Mouse (Mus musculus) monocyte, adult 5-6 weeks (primary cell): ENCODE results near the gene Lsm14b. TPM values are rescaled to one million over a fixed set of nuclear protein-coding genes. Genes with fewer than 3 reads are reported as not detected.

ENCODE experiments used
- ATAC-seq: fragments of 153-309, 156-312 bp; replicated peaks from 2 replicates; pipeline ENCODE4 v1.8.0; 2017; ENCODE audit warnings: mild to moderate bottlenecking; ENCODE audit not compliant: low TSS enrichment, insufficient number of reproducible peaks, severe bottlenecking, poor library complexity, low FRiP score
- total RNA-seq: library from RNA; stranded (forward); fragments of 200-1000, 200-491, 200-594 nt; gene quantifications from 3 replicates; pipeline ENCODE4 v1.2.3, GENCODE M21; 2017

Lsm14b gene
- total RNA-seq: 38.6 to 53.9 TPM (median 53.4 TPM) in 3 replicates

DNA sequence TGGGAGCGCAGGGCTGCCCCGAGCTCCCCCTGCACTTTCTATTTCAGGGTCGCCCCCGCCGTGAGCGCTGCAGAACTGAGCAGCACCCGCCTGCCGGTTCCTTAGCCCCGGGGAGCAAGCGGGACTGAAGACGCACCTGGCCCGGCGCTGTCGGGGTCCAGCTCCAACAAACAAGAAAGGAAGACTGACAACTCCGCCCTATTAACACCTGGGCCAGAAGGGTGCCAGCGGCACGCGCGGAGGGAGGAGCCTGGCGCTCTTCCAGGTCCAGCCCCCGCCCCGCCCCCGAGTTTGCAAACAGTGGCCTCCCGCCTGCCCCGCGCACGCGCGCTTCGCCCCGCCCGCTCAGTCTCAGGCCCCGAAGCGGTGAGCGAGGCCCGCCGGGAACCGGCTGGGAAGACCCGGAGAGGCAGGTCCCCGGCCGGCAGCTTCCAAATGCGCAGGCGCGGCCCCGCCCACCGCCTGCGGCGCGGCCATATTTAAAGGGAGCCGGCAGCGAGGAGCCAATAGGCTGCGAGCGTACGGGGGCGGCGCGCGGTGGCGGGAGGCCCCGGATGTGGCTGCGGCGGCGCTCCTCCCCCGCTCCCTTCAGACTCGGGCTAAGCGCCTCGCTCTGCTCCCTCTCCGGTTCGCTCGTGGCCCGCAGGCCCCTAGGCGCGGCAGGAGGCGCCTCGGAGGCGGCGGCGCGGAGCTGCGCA is at the start of gene Lsm14b:
Gene Lsm14b (plus strand): TSS at position 587 of the 698 bp plus-strand sequence.
- ATAC-seq: peak; percentile 74

- no peak for ATAC-seq
Measured at GRCm38 (mm10) chr2:179975851-179976250, 48.9 kb upstream of the Lsm14b start.

DNA sequence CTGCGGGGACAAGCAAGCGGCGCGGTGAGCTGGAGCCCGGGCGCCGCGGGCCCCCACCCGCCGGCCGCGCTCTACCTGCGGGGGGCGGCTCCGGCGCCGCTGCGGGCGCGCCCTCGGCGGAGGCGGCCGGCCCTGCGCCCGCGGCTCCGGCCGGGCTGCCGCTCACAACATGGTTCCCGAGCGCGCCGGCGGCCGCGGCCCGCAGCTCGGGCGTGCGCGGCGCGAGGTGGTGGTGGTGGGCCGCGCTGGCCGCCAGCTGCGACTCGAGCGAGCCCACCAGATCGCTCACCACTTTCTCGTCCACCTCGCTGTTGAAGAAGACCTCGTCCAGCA is 48.5 kb upstream of the Lsm14b start:
- ATAC-seq: no peak

- peak; percentile 58 for ATAC-seq
Measured at GRCm38 (mm10) chr2:179976628-179977343, 48.0 kb upstream of the Lsm14b start, which contains the start of gene Taf4. Taf4 (minus strand) TSS chr2:179976646.

DNA sequence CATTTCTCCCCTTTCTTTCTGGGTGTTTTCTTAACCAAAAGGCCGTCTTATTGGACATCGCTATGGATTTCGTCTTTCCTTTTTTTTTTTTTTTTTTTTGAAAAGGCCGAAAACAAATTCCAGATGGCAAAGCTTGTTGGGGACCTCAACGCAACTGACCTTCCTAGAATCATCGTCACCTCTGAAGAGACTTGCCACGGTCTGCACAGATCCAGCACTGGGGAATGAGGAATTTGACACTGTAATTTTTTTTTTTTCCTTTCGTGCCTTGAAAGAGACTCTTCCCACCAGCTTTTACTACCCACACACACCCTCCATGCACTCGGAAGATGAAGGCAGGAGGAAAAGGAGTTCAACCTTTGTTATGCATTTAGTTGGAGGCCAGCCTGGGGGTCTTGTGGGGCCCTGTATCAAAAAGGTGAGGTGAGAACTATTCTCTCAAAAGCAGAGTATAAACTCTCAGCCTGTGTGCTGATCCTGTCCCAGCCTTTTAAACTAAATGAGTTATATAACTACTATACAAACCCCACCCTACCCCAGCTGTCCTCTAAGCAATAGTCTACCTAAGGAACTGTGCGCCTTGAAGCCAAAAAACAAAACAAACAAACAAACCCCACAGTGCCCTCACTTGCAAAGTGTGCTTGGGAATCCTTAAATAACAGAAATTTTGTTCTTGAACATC is 47.3 kb upstream of the Lsm14b start:
- no peak for ATAC-seq

- no peak for ATAC-seq
Measured at GRCm38 (mm10) chr2:179978250-179978649, 46.5 kb upstream of the Lsm14b start.

GRCm38 (mm10) chr2:179979836-179980235 is 45.0 kb upstream of the Lsm14b start:
- no peak for ATAC-seq

- no peak for ATAC-seq
Measured at GRCm38 (mm10) chr2:179980616-179981015, 44.2 kb upstream of the Lsm14b start.

DNA sequence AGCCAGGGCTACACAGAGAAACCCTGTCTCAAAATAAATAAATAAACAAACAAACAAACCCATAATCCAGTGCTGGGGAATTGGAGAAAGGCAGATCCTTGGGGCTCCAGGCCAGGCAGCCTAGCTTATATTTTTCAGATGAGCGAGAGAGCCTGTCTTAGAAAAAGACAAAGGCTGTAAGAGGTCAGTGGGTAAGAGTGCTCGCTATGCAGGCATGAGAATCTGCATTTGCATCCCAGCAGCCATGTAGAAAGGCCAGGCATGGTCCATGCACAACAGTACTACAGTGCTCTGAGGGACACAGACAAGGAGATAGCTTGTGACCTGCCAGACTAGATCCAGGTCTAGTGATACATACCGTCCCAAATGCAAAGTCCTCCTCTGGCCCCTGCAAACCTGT is 42.1 kb upstream of the Lsm14b start:
- ATAC-seq: no peak

DNA sequence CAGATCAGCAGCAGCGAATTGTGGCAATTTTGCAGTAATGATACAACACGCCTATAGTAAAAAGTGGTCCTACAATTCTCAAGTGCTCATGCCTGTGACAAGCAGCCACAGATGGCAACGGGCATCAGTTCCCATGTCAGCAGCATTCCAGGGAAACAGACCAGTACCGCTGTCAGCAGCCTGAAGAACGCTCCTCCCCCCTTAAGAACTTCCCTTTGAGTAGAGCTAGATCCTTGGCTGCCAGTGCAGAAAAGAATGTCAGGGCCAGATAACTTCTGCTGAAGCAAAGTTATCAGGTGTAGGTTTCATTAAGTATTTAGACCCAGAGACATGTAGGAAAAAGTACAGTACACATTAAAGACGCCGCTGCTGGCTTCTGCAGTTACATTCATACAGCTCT is 40.0 kb upstream of the Lsm14b start:
- ATAC-seq: no peak

- ATAC-seq: no peak
Measured at GRCm38 (mm10) chr2:179985695-179986094, 39.1 kb upstream of the Lsm14b start.

DNA sequence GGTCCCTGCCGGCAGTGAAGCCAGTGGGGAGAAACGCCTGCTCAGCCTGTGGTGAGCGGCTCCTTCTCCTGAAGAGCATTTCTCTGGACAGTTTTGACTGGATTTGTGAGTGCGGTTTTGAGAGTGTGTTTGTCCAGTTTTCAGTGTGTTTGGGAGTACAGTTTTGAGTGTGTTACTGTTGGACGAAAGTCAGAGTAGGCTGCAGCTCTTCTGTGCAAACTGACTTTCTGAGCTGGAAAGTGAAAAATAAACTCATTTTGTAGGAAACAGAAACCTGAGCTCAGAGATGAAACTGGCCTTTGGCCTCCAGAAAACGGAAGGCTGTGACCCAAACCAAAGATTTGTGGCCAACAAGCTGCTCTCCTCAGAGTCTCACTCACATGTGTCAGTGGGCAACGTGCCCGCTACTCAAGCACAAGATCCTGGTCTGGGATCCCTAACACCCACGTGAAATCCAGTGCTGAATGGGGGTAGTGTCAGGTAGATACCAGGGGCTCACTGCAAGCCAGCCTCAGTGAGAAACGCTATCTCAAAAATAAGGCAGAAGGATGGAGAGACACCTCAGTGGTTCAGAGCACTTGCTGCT is 38.3 kb upstream of the Lsm14b start:
- ATAC-seq: no peak

- ATAC-seq: no peak
Measured at GRCm38 (mm10) chr2:179989098-179989497, 35.7 kb upstream of the Lsm14b start.

DNA sequence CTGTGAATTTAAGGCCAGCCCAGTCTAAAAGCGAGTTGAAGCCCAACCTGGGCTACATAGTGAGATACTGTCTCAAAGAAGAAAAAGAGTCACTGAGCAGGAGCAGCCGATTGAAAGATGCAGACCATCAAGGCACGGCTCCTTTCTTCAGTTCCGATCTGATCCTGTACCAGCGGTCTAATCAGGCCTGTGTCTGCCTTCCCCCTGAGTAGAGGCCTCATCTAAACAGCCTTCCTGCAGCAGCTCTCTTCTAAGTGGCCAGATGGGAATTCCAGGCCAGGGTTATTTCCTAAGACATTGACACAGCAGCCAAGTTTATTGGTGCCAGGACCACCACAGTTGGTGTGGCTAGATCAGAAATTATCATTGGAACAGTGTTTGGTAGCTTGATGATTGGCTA is 31.7 kb upstream of the Lsm14b start:
- ATAC-seq: no peak

DNA sequence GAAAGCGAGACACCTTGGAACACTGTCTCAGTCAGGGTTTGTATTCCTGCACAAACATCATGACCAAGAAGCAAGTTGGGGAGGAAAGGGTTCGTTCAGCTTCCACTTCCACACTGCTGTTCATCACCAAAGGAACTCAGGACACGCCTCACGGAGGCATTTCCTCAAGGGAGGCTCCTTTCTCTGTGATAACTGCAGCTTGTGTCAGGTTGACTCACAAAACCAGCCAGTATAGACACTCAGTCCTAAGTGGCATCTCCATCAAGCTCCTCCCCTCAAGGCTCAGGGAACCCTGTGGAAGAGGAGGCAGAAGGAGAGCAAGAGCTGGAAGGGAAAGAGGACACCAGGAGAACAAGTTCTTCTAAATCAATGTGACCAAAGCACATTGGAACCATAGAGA is 26.4 kb upstream of the Lsm14b start:
- no peak for ATAC-seq

- ATAC-seq: no peak
Measured at GRCm38 (mm10) chr2:180001635-180002034, 23.2 kb upstream of the Lsm14b start.

DNA sequence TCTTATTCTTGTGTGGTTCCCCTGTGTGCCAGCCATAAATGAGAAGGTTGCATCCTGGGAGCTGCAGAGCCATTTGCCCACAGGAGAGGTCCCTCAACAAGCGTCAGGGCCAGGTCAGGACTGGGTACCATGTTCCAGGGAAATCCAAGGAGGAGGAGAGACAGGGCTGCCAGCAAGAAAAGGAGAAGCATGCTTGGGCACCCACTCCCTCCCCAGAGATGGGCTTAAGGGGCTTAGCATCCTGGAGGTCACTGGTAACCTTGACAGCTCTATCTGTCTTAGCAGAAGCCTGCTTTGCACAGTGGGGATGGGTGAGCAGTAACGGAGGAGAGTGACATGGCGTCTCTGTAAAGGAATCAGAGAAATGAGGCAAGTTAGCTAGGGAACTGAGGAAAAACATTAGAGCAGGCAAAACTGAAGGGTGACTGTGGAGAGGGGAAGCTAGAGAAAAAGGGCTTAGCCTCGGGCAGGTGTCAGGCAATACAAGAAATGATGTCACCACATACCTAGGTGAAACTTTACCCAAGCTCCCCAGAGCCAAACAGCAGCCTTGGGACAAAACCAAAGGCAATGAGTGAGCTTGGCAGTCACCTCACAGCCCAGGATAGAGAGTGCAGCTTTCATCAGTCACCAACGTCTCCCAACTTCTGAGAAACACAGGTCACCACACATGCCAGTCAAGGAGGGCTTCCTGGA is 19.0 kb upstream of the Lsm14b start:
- no peak for ATAC-seq

DNA sequence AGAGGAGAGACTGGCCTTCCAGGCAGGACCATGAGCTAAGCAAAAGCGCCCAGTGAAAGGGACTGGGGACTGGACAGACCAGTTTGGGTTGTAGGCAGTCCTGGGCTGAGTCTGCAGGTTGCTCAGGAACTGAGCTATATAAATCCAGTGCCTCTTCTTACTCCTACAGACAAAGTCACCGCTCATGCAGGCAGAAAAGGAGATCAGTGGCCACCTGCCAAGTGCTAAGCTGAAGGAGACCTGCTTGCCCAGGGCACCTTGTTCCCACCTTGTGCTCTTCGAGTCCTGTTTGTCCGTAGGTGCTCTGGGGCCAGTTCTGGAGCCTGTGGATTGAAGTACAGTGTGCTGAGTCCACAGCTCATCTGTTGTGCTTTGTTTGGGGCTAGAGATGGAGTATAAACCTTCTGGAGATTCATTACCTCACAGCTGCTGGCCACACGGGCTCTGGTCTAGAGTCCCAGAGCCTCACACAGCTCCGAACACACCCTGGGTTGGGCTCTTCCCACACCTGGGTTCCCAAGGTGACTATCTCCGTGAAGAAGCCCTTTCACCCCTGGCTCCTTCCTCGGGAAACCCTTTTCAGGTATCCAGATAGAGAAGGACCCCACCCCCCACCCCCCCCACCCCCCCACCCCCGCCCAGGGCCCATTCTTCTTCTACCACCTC is 18.3 kb upstream of the Lsm14b start:
- ATAC-seq: no peak
